Mouse (Mus musculus) E14TG2a.4 (cell line): ENCODE results near the gene Gm45062.

Experiments used
- CTCF ChIP-seq: conservative IDR thresholded peaks from 2 replicates; pipeline ENCODE4 v1.5.1; 2014; ENCODE audit warnings: low read length
- NANOG ChIP-seq: IDR thresholded peaks from 2 replicates; pipeline ENCODE4 v1.6.1; 2014; ENCODE audit warnings: borderline replicate concordance, low read length, mixed read lengths
- POU5F1 ChIP-seq: IDR thresholded peaks from 2 replicates; pipeline ENCODE4 v1.6.1; 2014; ENCODE audit warnings: low read length, borderline replicate concordance

- no peak for TF ChIP-seq CTCF
- TF ChIP-seq NANOG = no peak
- TF ChIP-seq POU5F1 = no peak
Measured at GRCm38 (mm10) chr6:8512416-8512815, 253.2 kb downstream of the Gm45062 start.
